Mouse (Mus musculus) heart, postnatal 25 days (tissue): ENCODE data around the gene Ntrk2. TPM values are rescaled to one million over a fixed set of nuclear protein-coding genes. Genes with fewer than 3 reads are reported as not detected.
A peak's percentile ranks its signal among the peaks of the same experiment; 100 is the strongest.
"Not testable (repeated sequence)": the region's sequence is repeated elsewhere in the genome, so short reads cannot be mapped to it uniquely, and the experiment has no call there.

Experiments
- DNase-seq: peaks from one replicate; pipeline ENCODE4 v3.0.0; 2022; ENCODE audit warnings: low spot score
- intact Hi-C: fragments of 180-260 bp; cut with DNase I; formaldehyde crosslinking; loops from one replicate; pipeline ENCODE4 v1.15.1; 2025
- total RNA-seq, 2 experiments: library from RNA; stranded (reverse); gene quantifications; 2 replicates each; pipeline ENCODE4 v1.2.3; 2021

Ntrk2 gene
- total RNA-seq, 2 experiments from 2014 or later: 1.2 to 1.4 TPM

- intact Hi-C loops: no loop called here
- DNase-seq: no peak
These were observed 210.8 kb downstream of the Ntrk2 start for GRCm38 (mm10) chr13:59017121-59017520.

GRCm38 (mm10) chr13:59022251-59023042 lies 216.1 kb downstream of the Ntrk2 start:
- no peak for DNase-seq
- intact Hi-C loops: no loop called here

- intact Hi-C loops: no loop called here
- DNase-seq: no peak
These were observed 219.3 kb downstream of the Ntrk2 start for GRCm38 (mm10) chr13:59025653-59026052.

- DNase-seq: no peak
- intact Hi-C loops: no loop called here
These were observed 221.1 kb downstream of the Ntrk2 start for GRCm38 (mm10) chr13:59027436-59027835.

- DNase-seq: no peak
- intact Hi-C loops: no loop called here
These were observed 222.2 kb downstream of the Ntrk2 start for GRCm38 (mm10) chr13:59028546-59028945.

- intact Hi-C loops: no loop called here
- DNase-seq: no peak
These were observed 224.2 kb downstream of the Ntrk2 start for GRCm38 (mm10) chr13:59030574-59030973.

GRCm38 (mm10) chr13:59040156-59040915 lies 234.0 kb downstream of the Ntrk2 start:
- DNase-seq: no peak
- intact Hi-C loops: no loop called here

GRCm38 (mm10) chr13:59041013-59041764 lies 234.8 kb downstream of the Ntrk2 start:
- no peak for DNase-seq
- intact Hi-C loops: no loop called here

GRCm38 (mm10) chr13:59052188-59052587 lies 245.8 kb downstream of the Ntrk2 start:
- intact Hi-C loops: no loop called here
- DNase-seq: no peak

GRCm38 (mm10) chr13:59054331-59054730 lies 248.0 kb downstream of the Ntrk2 start:
- DNase-seq, intact Hi-C loops: not testable (repeated sequence)

GRCm38 (mm10) chr13:59056859-59057258 lies 250.5 kb downstream of the Ntrk2 start:
- intact Hi-C loops: no loop called here
- no peak for DNase-seq

GRCm38 (mm10) chr13:59057886-59058285 lies 251.5 kb downstream of the Ntrk2 start:
- no peak for DNase-seq
- intact Hi-C loops: no loop called here

GRCm38 (mm10) chr13:59059118-59059517 lies 252.7 kb downstream of the Ntrk2 start:
- DNase-seq: no peak
- intact Hi-C loops: no loop called here

- intact Hi-C loops: no loop called here
- DNase-seq: no peak
These were observed 259.3 kb downstream of the Ntrk2 start for GRCm38 (mm10) chr13:59065677-59066076.

- intact Hi-C loops: loop anchor here (1.0 to 2.0 kb wide), 2 partner anchors 267 to 437 kb away; partner anchors contain the start of gene Ntrk2
These were observed 267.4 kb downstream of the Ntrk2 start for GRCm38 (mm10) chr13:59073635-59074256.

GRCm38 (mm10) chr13:59076489-59076888 lies 270.1 kb downstream of the Ntrk2 start:
- intact Hi-C loops: no loop called here
- DNase-seq: no peak

More at GRCm38 (mm10) chr13:59073635-59074256, 267.4 kb downstream of the Ntrk2 start:
- peak; percentile 42 for DNase-seq

GRCm38 (mm10) chr13:59079761-59080461 lies 273.5 kb downstream of the Ntrk2 start:
- intact Hi-C loops: no loop called here
- DNase-seq: no peak

- DNase-seq: no peak
- intact Hi-C loops: no loop called here
These were observed 274.1 kb downstream of the Ntrk2 start for GRCm38 (mm10) chr13:59080468-59080867.

GRCm38 (mm10) chr13:59089016-59089415 lies 282.6 kb downstream of the Ntrk2 start:
- no peak for DNase-seq
- intact Hi-C loops: no loop called here
